Mouse (Mus musculus): ENCODE measurements around the gene Zbbx. TPM values are rescaled to one million over a fixed set of nuclear protein-coding genes. Genes with fewer than 3 reads are reported as not detected.

The Zbbx gene
- polyA plus RNA-seq (2015; fragmentation: Nextera tagmentation; extraction: Ambion mirVana) = not detected in 2 replicates

DNA sequence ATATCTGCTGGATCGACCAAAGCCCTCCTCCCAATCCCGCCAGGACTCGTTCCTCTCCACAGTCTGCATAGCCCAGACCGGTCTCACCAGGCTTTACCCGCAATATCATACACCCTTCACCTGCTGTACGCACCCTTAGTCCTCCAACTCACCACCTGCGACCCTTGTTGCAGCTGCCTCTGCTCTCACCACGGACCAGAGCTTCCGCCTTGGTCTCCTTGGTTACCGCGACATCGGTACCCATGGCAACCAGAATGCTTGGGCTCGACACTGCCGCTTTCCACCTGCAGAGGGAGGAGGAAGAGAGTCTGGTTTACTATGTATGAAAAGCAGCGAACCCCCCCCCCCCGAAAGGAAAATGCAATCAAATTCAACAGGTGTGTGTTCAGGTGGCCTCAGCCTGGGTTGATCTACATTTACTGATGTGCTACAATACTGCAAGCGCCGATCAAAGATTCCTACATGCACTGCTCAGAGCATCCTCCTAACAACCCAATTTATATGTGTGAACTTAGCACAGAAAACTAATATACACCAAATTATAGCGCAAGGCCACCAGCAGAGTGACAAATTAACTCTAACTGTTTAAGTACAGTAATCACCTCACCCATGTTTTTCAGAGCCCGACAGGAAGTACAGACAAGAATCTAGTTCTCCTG, at the start of gene Zbbx:
Zbbx (minus strand) TSS at position 197 of the 659 bp plus-strand sequence.
- 15% methylated on average over 20 of the region's 20 CpGs for WGBS (ENCODE audit: insufficient replicate concordance)
- Histone ChIP-seq H3K4me2 (peak within 1 kb of the TSS; percentile 32; the same call in 1 of the 2 replicates), H3K36me3 (replicated peaks) (no peaks in the 10 kb centered on the region), H3K4me1 (replicated peaks) (no peaks in the 10 kb centered on the region), H3K9me3 (replicated peaks) (no peaks in the 10 kb centered on the region), H3K9ac (no peak within 1 kb of the TSS), H3K4me3 (replicated peaks) (no peak within 1 kb of the TSS), H3K27me3 (no peaks in the 10 kb centered on the region), H3K27ac (replicated peaks) (no peak within 1 kb of the TSS)
- ATAC-seq (ENCODE audit: insufficient read depth) = no peak

- no peaks in the 10 kb centered on the region for H3K36me3 ChIP-seq (replicated peaks)
- ATAC-seq (ENCODE audit: insufficient read depth) = no peak
- no peak overlapping the region for H3K4me2 ChIP-seq
- H3K27ac ChIP-seq (replicated peaks) = no peak overlapping the region
- H3K27me3 ChIP-seq = no peaks in the 10 kb centered on the region
- no peaks in the 10 kb centered on the region for H3K4me1 ChIP-seq (replicated peaks)
- no peak overlapping the region for H3K9ac ChIP-seq
- WGBS (ENCODE audit: insufficient replicate concordance) = 27% methylated on average over 12 of the region's 12 CpGs
- no peak overlapping the region for H3K4me3 ChIP-seq (replicated peaks)
- H3K9me3 ChIP-seq (replicated peaks) = no peaks in the 10 kb centered on the region
These were observed 38.1 kb upstream of the Zbbx start for GRCm38 (mm10) chr3:75202808-75203503.

GRCm38 (mm10) chr3:75182606-75183005, 17.8 kb upstream of the Zbbx start:
- no peak for ATAC-seq (ENCODE audit: insufficient read depth)

GRCm38 (mm10) chr3:75141876-75142275, 23.0 kb downstream of the Zbbx start:
- H3K27me3 ChIP-seq = no peaks in the 10 kb centered on the region
- ATAC-seq (ENCODE audit: insufficient read depth) = no peak
- no peak overlapping the region for H3K9ac ChIP-seq
- H3K36me3 ChIP-seq (replicated peaks) = no peaks in the 10 kb centered on the region
- H3K4me3 ChIP-seq (replicated peaks) = no peak overlapping the region
- no peaks in the 10 kb centered on the region for H3K4me1 ChIP-seq (replicated peaks)
- WGBS (ENCODE audit: insufficient replicate concordance) = 66% methylated on average over 3 of the region's 3 CpGs
- no peak overlapping the region for H3K4me2 ChIP-seq
- H3K9me3 ChIP-seq (replicated peaks) = no peaks in the 10 kb centered on the region
- no peak overlapping the region for H3K27ac ChIP-seq (replicated peaks)

More at GRCm38 (mm10) chr3:75182606-75183005, 17.8 kb upstream of the Zbbx start:
- 44% methylated on average over 1 of the region's 1 CpGs for WGBS (ENCODE audit: insufficient replicate concordance)
- H3K36me3 ChIP-seq (replicated peaks) = no peaks in the 10 kb centered on the region
- no peak overlapping the region for H3K9ac ChIP-seq
- H3K4me3 ChIP-seq (replicated peaks) = no peak overlapping the region
- no peaks in the 10 kb centered on the region for H3K27me3 ChIP-seq
- H3K4me2 ChIP-seq = no peak overlapping the region
- H3K27ac ChIP-seq (replicated peaks) = no peak overlapping the region
- no peaks in the 10 kb centered on the region for H3K9me3 ChIP-seq (replicated peaks)
- H3K4me1 ChIP-seq (replicated peaks) = no peaks in the 10 kb centered on the region

DNA sequence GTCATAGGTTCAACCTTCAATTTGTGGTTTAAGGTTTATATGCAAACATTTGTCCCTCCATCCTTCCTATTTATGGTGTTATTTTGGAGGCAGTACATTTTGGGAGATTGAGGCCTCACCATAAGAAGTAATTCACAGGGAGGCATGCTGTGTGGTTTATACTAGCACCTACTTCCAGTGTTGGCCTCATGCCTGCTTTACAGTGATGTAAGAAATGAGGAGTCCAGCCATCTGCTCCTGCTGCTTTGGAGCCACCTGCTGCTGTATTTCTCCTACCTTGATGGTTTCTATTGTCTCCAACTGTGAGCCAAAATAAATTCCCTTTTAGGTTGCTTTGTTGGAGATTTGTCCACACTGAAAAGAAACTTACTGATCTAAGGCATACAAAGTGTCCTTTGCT, 60.0 kb downstream of the Zbbx start:
- H3K9ac ChIP-seq = no peak overlapping the region
- no peak overlapping the region for H3K4me3 ChIP-seq (replicated peaks)
- no peak for ATAC-seq (ENCODE audit: insufficient read depth)
- H3K4me2 ChIP-seq = no peak overlapping the region
- no peaks in the 10 kb centered on the region for H3K4me1 ChIP-seq (replicated peaks)
- H3K9me3 ChIP-seq (replicated peaks) = no peaks in the 10 kb centered on the region
- H3K27me3 ChIP-seq = no peaks in the 10 kb centered on the region
- no peaks in the 10 kb centered on the region for H3K36me3 ChIP-seq (replicated peaks)
- H3K27ac ChIP-seq (replicated peaks) = no peak overlapping the region

GRCm38 (mm10) chr3:75085762-75086161, 79.1 kb downstream of the Zbbx start:
- WGBS (ENCODE audit: insufficient replicate concordance) = 50% methylated on average over 1 of the region's 1 CpGs
- no peaks in the 10 kb centered on the region for H3K27me3 ChIP-seq
- H3K4me1 ChIP-seq (replicated peaks) = no peaks in the 10 kb centered on the region
- ATAC-seq (ENCODE audit: insufficient read depth) = no peak
- H3K9me3 ChIP-seq (replicated peaks) = no peaks in the 10 kb centered on the region
- no peak overlapping the region for H3K4me2 ChIP-seq
- no peak overlapping the region for H3K4me3 ChIP-seq (replicated peaks)
- no peaks in the 10 kb centered on the region for H3K36me3 ChIP-seq (replicated peaks)
- no peak overlapping the region for H3K9ac ChIP-seq
- H3K27ac ChIP-seq (replicated peaks) = no peak overlapping the region

DNA sequence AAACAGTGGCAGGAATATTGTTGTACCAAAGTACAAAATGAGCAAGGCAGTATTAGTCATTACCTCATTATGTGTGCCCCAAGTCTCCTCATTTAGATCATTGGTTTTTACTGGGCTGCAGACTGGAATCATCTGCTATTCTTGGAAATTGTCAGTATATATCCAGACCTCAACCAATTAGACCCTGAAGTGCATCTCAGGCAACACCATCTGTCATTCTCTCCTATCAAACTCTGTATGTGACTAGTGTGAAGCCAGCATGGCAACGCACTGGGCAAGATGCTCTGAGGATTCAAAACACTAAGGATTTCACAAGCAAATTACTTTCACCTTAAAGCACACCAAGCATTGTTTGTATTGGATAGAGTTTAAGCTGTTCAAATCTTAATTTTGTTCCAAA, 85.9 kb downstream of the Zbbx start:
- H3K4me2 ChIP-seq = no peak overlapping the region
- no peaks in the 10 kb centered on the region for H3K4me1 ChIP-seq (replicated peaks)
- no peak for ATAC-seq (ENCODE audit: insufficient read depth)
- no peak overlapping the region for H3K9ac ChIP-seq
- no peaks in the 10 kb centered on the region for H3K27me3 ChIP-seq
- H3K27ac ChIP-seq (replicated peaks) = no peak overlapping the region
- H3K9me3 ChIP-seq (replicated peaks) = no peaks in the 10 kb centered on the region
- no peak overlapping the region for H3K4me3 ChIP-seq (replicated peaks)
- WGBS (ENCODE audit: insufficient replicate concordance) = 57% methylated on average over 1 of the region's 1 CpGs
- no peaks in the 10 kb centered on the region for H3K36me3 ChIP-seq (replicated peaks)

GRCm38 (mm10) chr3:75009701-75010100, 155.1 kb downstream of the Zbbx start:
- Histone ChIP-seq H3K27me3 (no peaks in the 10 kb centered on the region), H3K27ac (replicated peaks) (no peak overlapping the region), H3K9ac (no peak overlapping the region), H3K4me2 (no peak overlapping the region), H3K4me1 (replicated peaks) (no peaks in the 10 kb centered on the region), H3K9me3 (replicated peaks) (no peaks in the 10 kb centered on the region), H3K36me3 (replicated peaks) (no peaks in the 10 kb centered on the region), H3K4me3 (replicated peaks) (no peak overlapping the region)
- 70% methylated on average over 1 of the region's 1 CpGs for WGBS (ENCODE audit: insufficient replicate concordance)
- ATAC-seq (ENCODE audit: insufficient read depth) = no peak

Other genes with a start within 250 kb of the Zbbx start
- 0.35 TPM in 1 of 2 replicates, not detected in the other for gene Serpini2, start 105.0 kb upstream of the Zbbx start, polyA plus RNA-seq (2015; fragmentation: Nextera tagmentation; extraction: Ambion mirVana)